Mouse (Mus musculus) liver, adult 2 months (tissue): ENCODE results near the gene Galnt10. TPM values are rescaled to one million over a fixed set of nuclear protein-coding genes. Genes with fewer than 3 reads are reported as not detected.

ENCODE experiments used
- DNase-seq: peaks from one replicate; pipeline ENCODE4 v3.0.0-alpha.2; 2011; ENCODE audit warnings: low read depth, low spot score; ENCODE audit errors: extremely low read depth
- H3K27ac ChIP-seq: fragments of 200-500 bp; replicated peaks from 2 replicates; pipeline ENCODE4 v1.5.1; 2012; ENCODE audit warnings: low read depth, mild to moderate bottlenecking, control low read depth, inconsistent platforms, low read length; ENCODE audit not compliant: insufficient read depth
- H3K27me3 ChIP-seq: fragments of 200-500 bp; 2 replicates; pipeline ENCODE4 v1.6.1; 2012; ENCODE audit warnings: mild to moderate bottlenecking, moderate library complexity, low read length, inconsistent platforms; ENCODE audit not compliant: control insufficient read depth, insufficient read depth
- H3K36me3 ChIP-seq: fragments of 200-500 bp; 2 replicates; pipeline ENCODE4 v1.6.1; 2012; ENCODE audit warnings: low read length, inconsistent platforms; ENCODE audit not compliant: control insufficient read depth, insufficient read depth
- H3K4me1 ChIP-seq: fragments of 200-500 bp; 2 replicates; pipeline ENCODE4 v1.6.1; 2011; ENCODE audit warnings: low read length; ENCODE audit not compliant: control insufficient read depth, insufficient read depth
- H3K4me3 ChIP-seq: fragments of 200-500 bp; 2 replicates; pipeline ENCODE4 v1.5.1; 2011; ENCODE audit warnings: low read depth, mild to moderate bottlenecking, control low read depth, low read length, moderate library complexity; ENCODE audit not compliant: insufficient read depth
- H3K79me2 ChIP-seq: fragments of 200-500 bp; 2 replicates; pipeline ENCODE4 v1.6.1; 2012; ENCODE audit warnings: inconsistent platforms, mild to moderate bottlenecking, low read length, moderate library complexity; ENCODE audit not compliant: control insufficient read depth, insufficient read depth
- H3K9ac ChIP-seq: fragments of 200-500 bp; 2 replicates; pipeline ENCODE4 v1.6.1; 2012; ENCODE audit warnings: low read depth, mild to moderate bottlenecking, control low read depth, inconsistent platforms, low read length
- CTCF ChIP-seq: fragments of 200-500 bp; IDR thresholded peaks from 2 replicates; pipeline ENCODE4 v1.5.1; 2011; ENCODE audit warnings: low read depth, low read length, control low read depth
- POLR2A ChIP-seq: fragments of 200-500 bp; IDR thresholded peaks from 2 replicates; pipeline ENCODE4 v1.6.1; 2011; ENCODE audit warnings: low read length, control low read depth; ENCODE audit not compliant: insufficient read depth; ENCODE audit errors: extremely low read depth
- WGBS: fragments of 180-500 bp; shearing (Covaris S2); methylation state at CpG from one replicate; pipeline ENCODE4 v1.1.7; 2018; 5-methylcytosine and 5-hydroxymethylcytosine counted together
- polyA plus RNA-seq: library from polyadenylated mRNA; depleted of rRNA; stranded (reverse); fragments of >200 nt; gene quantifications from 2 replicates; pipeline ENCODE4 v1.2.3, GENCODE M21; 2012
- total RNA-seq: library from RNA; depleted of rRNA; stranded (reverse); fragments of >200 nt; gene quantifications from 2 replicates; pipeline ENCODE4 v1.2.3, GENCODE M21; 2014

The Galnt10 gene
- total and polyA plus RNA-seq, 2 experiments, result 2.5 to 3.9 TPM

- Histone ChIP-seq H3K27ac (no peak overlapping the region), H3K27me3 (no peaks in the 10 kb centered on the region), H3K36me3 (no peaks in the 10 kb centered on the region), H3K4me3 (no peak overlapping the region), H3K79me2 (0 out of 2 replicates have a peak, but pooled peaks cover 3% of the 10 kb centered on the region), H3K4me1 (no peaks in the 10 kb centered on the region), H3K9ac (no peak overlapping the region)
- WGBS, result 94% methylated on average over 8 of the region's 8 CpGs
- TF ChIP-seq CTCF (no peak), POLR2A (no peak)
- DNase-seq, result no peak
Observed at GRCm38 (mm10) chr11:57668271-57668670, 23.0 kb downstream of the Galnt10 start.

GRCm38 (mm10) chr11:57669522-57669921 lies 24.3 kb downstream of the Galnt10 start:
- H3K27me3 ChIP-seq, result no peaks in the 10 kb centered on the region
- peaks cover 8% of the 10 kb centered on the region; the same call in 1 of the 2 replicates for H3K4me1 ChIP-seq
- no peak overlapping the region for H3K9ac ChIP-seq
- no peak overlapping the region for H3K4me3 ChIP-seq
- 0 out of 2 replicates have a peak, but pooled peaks cover 3% of the 10 kb centered on the region for H3K79me2 ChIP-seq
- H3K36me3 ChIP-seq, result no peaks in the 10 kb centered on the region
- no peak overlapping the region for H3K27ac ChIP-seq
- DNase-seq, result no peak
- TF ChIP-seq CTCF, result no peak
- 88% methylated on average over 6 of the region's 6 CpGs for WGBS

GRCm38 (mm10) chr11:57671120-57671697 lies 26.0 kb downstream of the Galnt10 start:
- TF ChIP-seq POLR2A (no peak), CTCF (no peak)
- no peak overlapping the region for H3K4me3 ChIP-seq
- 36% methylated on average over 5 of the region's 5 CpGs for WGBS
- DNase-seq, result no peak
- H3K79me2 ChIP-seq, result 0 out of 2 replicates have a peak, but pooled peaks cover 3% of the 10 kb centered on the region
- H3K27me3 ChIP-seq, result no peaks in the 10 kb centered on the region
- peaks cover 11% of the 10 kb centered on the region; the same call in 1 of the 2 replicates for H3K4me1 ChIP-seq
- H3K27ac ChIP-seq, result no peak overlapping the region
- H3K9ac ChIP-seq, result no peak overlapping the region
- no peaks in the 10 kb centered on the region for H3K36me3 ChIP-seq

- peaks cover 11% of the 10 kb centered on the region; the same call in 1 of the 2 replicates for H3K4me1 ChIP-seq
- no peak overlapping the region for H3K9ac ChIP-seq
- H3K27me3 ChIP-seq, result no peaks in the 10 kb centered on the region
- no peaks in the 10 kb centered on the region for H3K36me3 ChIP-seq
- DNase-seq, result no peak
- H3K79me2 ChIP-seq, result 0 out of 2 replicates have a peak, but pooled peaks cover 3% of the 10 kb centered on the region
- no peak for TF ChIP-seq CTCF
- no peak for TF ChIP-seq POLR2A
- 80% methylated on average over 10 of the region's 10 CpGs for WGBS
- H3K4me3 ChIP-seq, result no peak overlapping the region
- no peak overlapping the region for H3K27ac ChIP-seq
Observed at GRCm38 (mm10) chr11:57671797-57672196, 26.6 kb downstream of the Galnt10 start.

GRCm38 (mm10) chr11:57672995-57673394 lies 27.8 kb downstream of the Galnt10 start:
- Histone ChIP-seq H3K4me1 (peaks cover 11% of the 10 kb centered on the region; the same call in 1 of the 2 replicates), H3K79me2 (0 out of 2 replicates have a peak, but pooled peaks cover 3% of the 10 kb centered on the region), H3K9ac (no peak overlapping the region), H3K27me3 (no peaks in the 10 kb centered on the region), H3K4me3 (no peak overlapping the region), H3K27ac (no peak overlapping the region), H3K36me3 (no peaks in the 10 kb centered on the region)
- no peak for DNase-seq
- 84% methylated on average over 9 of the region's 9 CpGs for WGBS
- no peak for TF ChIP-seq CTCF

- no peak overlapping the region; the same call in 1 of the 2 replicates for H3K4me3 ChIP-seq
- H3K9ac ChIP-seq, result peak overlapping the region; percentile 21
- H3K27me3 ChIP-seq, result no peaks in the 10 kb centered on the region
- H3K4me1 ChIP-seq, result peaks cover 11% of the 10 kb centered on the region; the same call in 1 of the 2 replicates
- no peak for TF ChIP-seq POLR2A
- TF ChIP-seq CTCF, result no peak
- no peaks in the 10 kb centered on the region for H3K36me3 ChIP-seq
- 0 out of 2 replicates have a peak, but pooled peaks cover 3% of the 10 kb centered on the region for H3K79me2 ChIP-seq
- H3K27ac ChIP-seq, result peak overlapping the region; percentile 92
- WGBS, result 69% methylated on average over 12 of the region's 12 CpGs
- peak; percentile 37 for DNase-seq
Observed at GRCm38 (mm10) chr11:57673977-57674687, 28.9 kb downstream of the Galnt10 start.
